Mouse (Mus musculus) forebrain, embryonic 11.5 days (tissue): ENCODE data around the gene Tbx3. TPM values are rescaled to one million over a fixed set of nuclear protein-coding genes. Genes with fewer than 3 reads are reported as not detected.

ENCODE experiments used
- ATAC-seq: fragments of 200-750 bp; cut with Nextera tagmentation; replicated peaks from 2 replicates; pipeline ENCODE4 v1.8.0; 2017; ENCODE audit warnings: moderate TSS enrichment; ENCODE audit not compliant: low FRiP score
- DNase-seq: peaks from one replicate; pipeline ENCODE4 v3.0.0-alpha.2; 2017; ENCODE audit warnings: low spot score
- H3K27ac ChIP-seq: fragments of 300-500 bp; sonication (generic); 2 replicates; pipeline ENCODE4 v1.5.1; 2014; ENCODE audit warnings: low read depth, low read length
- H3K27me3 ChIP-seq: fragments of 300-500 bp; sonication (generic); 2 replicates; pipeline ENCODE4 v1.6.1; 2014; ENCODE audit warnings: mild to moderate bottlenecking, low read length, mixed read lengths; ENCODE audit not compliant: control insufficient read depth, insufficient read depth
- H3K36me3 ChIP-seq: fragments of 300-500 bp; sonication (generic); 2 replicates; pipeline ENCODE4 v1.6.1; 2014; ENCODE audit warnings: mild to moderate bottlenecking, low read length, moderate library complexity, mixed read lengths; ENCODE audit not compliant: control insufficient read depth, insufficient read depth
- H3K4me1 ChIP-seq: fragments of 300-500 bp; sonication (generic); replicated peaks from 2 replicates; pipeline ENCODE4 v1.6.1; 2014; ENCODE audit warnings: low read length, mixed read lengths; ENCODE audit not compliant: control insufficient read depth, insufficient read depth
- H3K4me2 ChIP-seq: fragments of 300-500 bp; sonication (generic); 2 replicates; pipeline ENCODE4 v1.6.1; 2014; ENCODE audit warnings: low read depth, mild to moderate bottlenecking, low read length, moderate library complexity, mixed read lengths; ENCODE audit not compliant: severe bottlenecking
- H3K4me3 ChIP-seq: fragments of 300-500 bp; sonication (generic); 2 replicates; pipeline ENCODE4 v1.5.1; 2014; ENCODE audit warnings: low read depth, low read length
- H3K9ac ChIP-seq: fragments of 300-500 bp; sonication (generic); 2 replicates; pipeline ENCODE4 v1.6.1; 2014; ENCODE audit warnings: low read length
- H3K9me3 ChIP-seq: fragments of 300-500 bp; sonication (generic); 2 replicates; pipeline ENCODE4 v1.6.1; 2016; ENCODE audit warnings: low read length, mixed read lengths; ENCODE audit not compliant: control insufficient read depth
- WGBS: fragments of 180-500 bp; shearing (Covaris S2); extraction: QIAGEN DNeasy Blood & Tissue Kit; methylation state at CpG from one replicate; pipeline ENCODE4 v1.1.7; 2014; 5-methylcytosine and 5-hydroxymethylcytosine counted together
- polyA plus RNA-seq: library from polyadenylated mRNA; unstranded; fragments of >200 nt; fragmentation: Nextera tagmentation; extraction: Ambion mirVana; gene quantifications from 2 replicates; pipeline ENCODE4 v1.2.1, GENCODE M21; 2014

The Tbx3 gene
- polyA plus RNA-seq, 1 experiment from 2014 or later = 2.0 TPM

GRCm38 (mm10) chr5:119686199-119686964 is 15.9 kb downstream of the Tbx3 start:
- H3K4me2 ChIP-seq = no peak overlapping the region
- peaks cover 97% of the 10 kb centered on the region for H3K27me3 ChIP-seq
- no peaks in the 10 kb centered on the region for H3K9me3 ChIP-seq
- WGBS = under 1% methylated on average over 28 of the region's 30 CpGs
- no peak overlapping the region for H3K9ac ChIP-seq
- DNase-seq (no peak), ATAC-seq (no peak)
- no peak overlapping the region for H3K4me3 ChIP-seq
- peaks cover 2% of the 10 kb centered on the region; the same call in 1 of the 2 replicates for H3K4me1 ChIP-seq
- no peak overlapping the region for H3K27ac ChIP-seq
- no peaks in the 10 kb centered on the region for H3K36me3 ChIP-seq

GRCm38 (mm10) chr5:119687005-119687855 is 16.8 kb downstream of the Tbx3 start:
- H3K36me3 ChIP-seq = no peaks in the 10 kb centered on the region
- H3K27ac ChIP-seq = no peak overlapping the region
- no peak overlapping the region for H3K4me2 ChIP-seq
- DNase-seq (no peak), ATAC-seq (no peak)
- H3K4me3 ChIP-seq = no peak overlapping the region
- 1% methylated on average over 36 of the region's 36 CpGs for WGBS
- peaks cover 94% of the 10 kb centered on the region for H3K27me3 ChIP-seq
- no peak overlapping the region for H3K9ac ChIP-seq
- H3K4me1 ChIP-seq = peaks cover 2% of the 10 kb centered on the region; the same call in 1 of the 2 replicates
- H3K9me3 ChIP-seq = no peaks in the 10 kb centered on the region

GRCm38 (mm10) chr5:119687856-119688206 is 17.4 kb downstream of the Tbx3 start:
- no peaks in the 10 kb centered on the region for H3K9me3 ChIP-seq
- DNase-seq (no peak), ATAC-seq (no peak)
- no peak overlapping the region for H3K9ac ChIP-seq
- H3K4me2 ChIP-seq = no peak overlapping the region
- peaks cover 93% of the 10 kb centered on the region for H3K27me3 ChIP-seq
- H3K4me3 ChIP-seq = no peak overlapping the region
- 5% methylated on average over 22 of the region's 22 CpGs for WGBS
- no peak overlapping the region for H3K27ac ChIP-seq
- H3K4me1 ChIP-seq = peaks cover 2% of the 10 kb centered on the region; the same call in 1 of the 2 replicates
- H3K36me3 ChIP-seq = no peaks in the 10 kb centered on the region

GRCm38 (mm10) chr5:119688306-119688705 is 17.8 kb downstream of the Tbx3 start:
- no peaks in the 10 kb centered on the region; the same call in 1 of the 2 replicates for H3K4me1 ChIP-seq
- no peaks in the 10 kb centered on the region for H3K36me3 ChIP-seq
- no peaks in the 10 kb centered on the region for H3K9me3 ChIP-seq
- DNase-seq (no peak), ATAC-seq (no peak)
- H3K4me3 ChIP-seq = no peak overlapping the region
- H3K4me2 ChIP-seq = no peak overlapping the region
- peaks cover 90% of the 10 kb centered on the region for H3K27me3 ChIP-seq
- H3K9ac ChIP-seq = no peak overlapping the region
- 3% methylated on average over 3 of the region's 3 CpGs for WGBS
- no peak overlapping the region for H3K27ac ChIP-seq

GRCm38 (mm10) chr5:119688914-119689420 is 18.5 kb downstream of the Tbx3 start:
- whole genome bisulfite sequencing = 13% methylated on average over 8 of the region's 8 CpGs
- H3K27ac ChIP-seq = no peak overlapping the region

GRCm38 (mm10) chr5:119689501-119689900 is 19.0 kb downstream of the Tbx3 start:
- Histone ChIP-seq H3K4me2 (no peak overlapping the region), H3K27me3 (peaks cover 83% of the 10 kb centered on the region), H3K4me3 (no peak overlapping the region), H3K9ac (no peak overlapping the region), H3K27ac (no peak overlapping the region), H3K9me3 (no peaks in the 10 kb centered on the region), H3K36me3 (no peaks in the 10 kb centered on the region), H3K4me1 (no peaks in the 10 kb centered on the region; the same call in 1 of the 2 replicates)
- 35% methylated on average over 3 of the region's 3 CpGs for WGBS
- ATAC-seq = no peak
- no peak for DNase-seq

More at GRCm38 (mm10) chr5:119688914-119689420, 18.5 kb downstream of the Tbx3 start:
- H3K4me2 ChIP-seq = no peak overlapping the region
- no peaks in the 10 kb centered on the region for H3K36me3 ChIP-seq
- H3K27me3 ChIP-seq = peaks cover 86% of the 10 kb centered on the region
- no peak overlapping the region for H3K4me3 ChIP-seq
- no peaks in the 10 kb centered on the region for H3K9me3 ChIP-seq
- ATAC-seq = no peak
- H3K4me1 ChIP-seq = no peaks in the 10 kb centered on the region; the same call in 1 of the 2 replicates
- DNase-seq = no peak
- H3K9ac ChIP-seq = no peak overlapping the region

GRCm38 (mm10) chr5:119691075-119691474 is 20.6 kb downstream of the Tbx3 start:
- ATAC-seq = 0 out of 2 replicates have a peak, but pooled peaks have one; percentile 15

GRCm38 (mm10) chr5:119692425-119692824 is 22.0 kb downstream of the Tbx3 start:
- H3K4me1 ChIP-seq = peaks cover 5% of the 10 kb centered on the region; the same call in 1 of the 2 replicates
- no peaks in the 10 kb centered on the region for H3K36me3 ChIP-seq
- peaks cover 61% of the 10 kb centered on the region for H3K27me3 ChIP-seq
- ATAC-seq (no peak), DNase-seq (no peak)
- no peak overlapping the region for H3K9ac ChIP-seq
- 33% methylated on average over 6 of the region's 6 CpGs for WGBS
- no peaks in the 10 kb centered on the region for H3K9me3 ChIP-seq
- H3K4me3 ChIP-seq = no peak overlapping the region
- no peak overlapping the region for H3K4me2 ChIP-seq
- H3K27ac ChIP-seq = no peak overlapping the region

More at GRCm38 (mm10) chr5:119691075-119691474, 20.6 kb downstream of the Tbx3 start:
- H3K27ac ChIP-seq = no peak overlapping the region
- H3K4me3 ChIP-seq = no peak overlapping the region
- H3K4me1 ChIP-seq = peaks cover 5% of the 10 kb centered on the region; the same call in 1 of the 2 replicates
- peak; percentile 88 for DNase-seq
- H3K9me3 ChIP-seq = no peaks in the 10 kb centered on the region
- peaks cover 69% of the 10 kb centered on the region for H3K27me3 ChIP-seq
- WGBS = 2% methylated on average over 13 of the region's 13 CpGs
- no peak overlapping the region for H3K4me2 ChIP-seq
- no peak overlapping the region for H3K9ac ChIP-seq
- no peaks in the 10 kb centered on the region for H3K36me3 ChIP-seq
